Mouse (Mus musculus): ENCODE measurements at regions not wholly inside any gene's neighbourhood (a gene's known extent, or its start where the extent isn't known, plus 50 kb on each side); places are given as distances from the start of the nearest gene placed in this dataset.
"Not testable (repeated sequence)": the region's sequence is repeated elsewhere in the genome, so short reads cannot be mapped to it uniquely, and the experiment has no call there.

GRCm38 (mm10) chr10:99320797-99321196, 57.8 kb downstream of the Dusp6 start:
- DNase-seq (ENCODE audit: low read depth, low spot score), result no peak

- DNase-seq (ENCODE audit: low read depth, low spot score), result no peak
Measured at GRCm38 (mm10) chr10:99323358-99323757, 60.3 kb downstream of the Dusp6 start.

GRCm38 (mm10) chr10:99327501-99327900, 64.5 kb downstream of the Dusp6 start:
- no peak for DNase-seq (ENCODE audit: low read depth, low spot score)

GRCm38 (mm10) chr10:99328568-99328967, 65.5 kb downstream of the Dusp6 start:
- DNase-seq (ENCODE audit: low read depth, low spot score), result no peak

- no peak for DNase-seq (ENCODE audit: low read depth, low spot score)
Measured at GRCm38 (mm10) chr10:99329469-99329868, 66.4 kb downstream of the Dusp6 start.

GRCm38 (mm10) chr10:99330519-99330918, 67.5 kb downstream of the Dusp6 start:
- peak; percentile 35 for DNase-seq (ENCODE audit: low read depth, low spot score)

GRCm38 (mm10) chr10:99331876-99332275, 68.8 kb downstream of the Dusp6 start:
- DNase-seq (ENCODE audit: low read depth, low spot score), result no peak

GRCm38 (mm10) chr10:99333831-99334230, 70.8 kb downstream of the Dusp6 start:
- no peak for DNase-seq (ENCODE audit: low read depth, low spot score)

- no peak for DNase-seq (ENCODE audit: low read depth, low spot score)
Measured at GRCm38 (mm10) chr10:99336091-99336490, 73.1 kb downstream of the Dusp6 start.

GRCm38 (mm10) chr10:99338790-99339189, 75.8 kb downstream of the Dusp6 start:
- not testable (repeated sequence) for DNase-seq (ENCODE audit: low read depth, low spot score)

GRCm38 (mm10) chr10:99339291-99339912, 76.4 kb downstream of the Dusp6 start:
- DNase-seq (ENCODE audit: low read depth, low spot score), result not testable (repeated sequence)

- not testable (repeated sequence) for DNase-seq (ENCODE audit: low read depth, low spot score)
Measured at GRCm38 (mm10) chr10:99340057-99340456, 77.0 kb downstream of the Dusp6 start.

- DNase-seq (ENCODE audit: low read depth, low spot score), result no peak
Measured at GRCm38 (mm10) chr10:99349125-99349716, 86.2 kb downstream of the Dusp6 start.

GRCm38 (mm10) chr10:99353541-99354292, 90.7 kb downstream of the Dusp6 start:
- DNase-seq (ENCODE audit: low read depth, low spot score), result peak; percentile 78

GRCm38 (mm10) chr10:99354352-99354751, 91.3 kb downstream of the Dusp6 start:
- no peak for DNase-seq (ENCODE audit: low read depth, low spot score)

GRCm38 (mm10) chr10:99355303-99355702, 92.3 kb downstream of the Dusp6 start:
- no peak for DNase-seq (ENCODE audit: low read depth, low spot score)

GRCm38 (mm10) chr10:99356221-99356620, 93.2 kb downstream of the Dusp6 start:
- DNase-seq (ENCODE audit: low read depth, low spot score), result no peak

- DNase-seq (ENCODE audit: low read depth, low spot score), result no peak
Measured at GRCm38 (mm10) chr10:99356883-99357282, 93.9 kb downstream of the Dusp6 start.

- no peak for DNase-seq (ENCODE audit: low read depth, low spot score)
Measured at GRCm38 (mm10) chr10:99357347-99357746, 94.3 kb downstream of the Dusp6 start.

GRCm38 (mm10) chr10:99358256-99358655, 95.2 kb downstream of the Dusp6 start:
- no peak for DNase-seq (ENCODE audit: low read depth, low spot score)

GRCm38 (mm10) chr10:99359439-99359866, 96.4 kb downstream of the Dusp6 start:
- DNase-seq (ENCODE audit: low read depth, low spot score), result peak; percentile 81

- not testable (repeated sequence) for DNase-seq (ENCODE audit: low read depth, low spot score)
Measured at GRCm38 (mm10) chr10:99360601-99361000, 97.6 kb downstream of the Dusp6 start.

- no peak for DNase-seq (ENCODE audit: low read depth, low spot score)
Measured at GRCm38 (mm10) chr10:99366162-99366561, 103.1 kb downstream of the Dusp6 start.

All from forelimb bud, embryonic 11.5 days (tissue).